In the genomic region with DNA sequence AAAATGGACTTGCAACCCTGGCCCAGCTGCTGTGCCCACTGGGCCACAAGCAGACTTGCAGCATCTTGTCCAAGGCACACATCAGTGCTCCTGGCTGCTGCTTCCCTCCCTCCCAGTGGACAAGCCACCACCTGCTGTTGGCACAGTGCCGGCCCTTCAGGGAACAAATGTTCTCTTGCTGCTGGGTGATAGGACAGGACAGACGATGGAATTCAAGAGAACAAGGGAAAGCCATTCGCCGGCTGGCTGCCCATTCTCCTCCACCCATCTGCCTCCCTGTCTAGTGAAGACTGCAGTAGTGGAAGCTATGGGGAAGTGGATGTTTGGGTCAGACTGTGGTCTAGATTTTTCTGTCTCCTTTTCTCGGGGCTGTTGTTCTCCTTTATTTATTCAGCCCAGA, we compare ENCODE assay signal across 8 mouse cellular contexts.
DNase-seq lines count a peak whose midpoint lies in the region; ATAC-seq lines count a peak whose summit lies in the region.

No protein-coding gene starts in this region.

- ATAC-seq in forebrain, embryonic 16.5 days: peak; percentile 84
- ATAC-seq in hindbrain, embryonic 12.5 days (ENCODE audit: low FRiP score): peak; percentile 88
- ATAC-seq in neural tube, embryonic 13.5 days (ENCODE audit: low read depth): peak; percentile 89

- intact Hi-C loops in left cerebral cortex, postnatal 14 days (cut with DNase I): no loop called here

- whole genome bisulfite sequencing in forebrain, embryonic 16.5 days: 7% methylated on average over 5 of the region's 5 CpGs
- WGBS in hindbrain, embryonic 12.5 days: 14% methylated on average over 5 of the region's 5 CpGs
- 7% methylated on average over 5 of the region's 5 CpGs for WGBS in neural tube, embryonic 13.5 days

- H3K9me3 ChIP-seq in forebrain, embryonic 16.5 days (ENCODE audit: control insufficient read depth, low read length): no peaks in the 10 kb centered on the region
- no peaks in the 10 kb centered on the region for H3K9me3 ChIP-seq in hindbrain, embryonic 12.5 days (replicated peaks)
- no peaks in the 10 kb centered on the region for H3K9me3 ChIP-seq in neural tube, embryonic 13.5 days

- no peaks in the 10 kb centered on the region for H3K27me3 ChIP-seq in forebrain, embryonic 16.5 days (replicated peaks; ENCODE audit: control insufficient read depth, insufficient read depth, low read length)
- H3K27me3 ChIP-seq in hindbrain, embryonic 12.5 days: no peaks in the 10 kb centered on the region
- H3K27me3 ChIP-seq in neural tube, embryonic 13.5 days: no peaks in the 10 kb centered on the region

- peaks cover 4% of the 10 kb centered on the region; the same call in 1 of the 2 replicates for H3K4me1 ChIP-seq in forebrain, embryonic 16.5 days (replicated peaks; ENCODE audit: control insufficient read depth, insufficient read depth, low read length)
- H3K4me1 ChIP-seq in hindbrain, embryonic 12.5 days: 0 out of 2 replicates have a peak, but pooled peaks cover 5% of the 10 kb centered on the region
- 0 out of 2 replicates have a peak, but pooled peaks cover 2% of the 10 kb centered on the region for H3K4me1 ChIP-seq in neural tube, embryonic 13.5 days (replicated peaks)

- H3K27ac ChIP-seq in forebrain, embryonic 16.5 days (ENCODE audit: low read length): no peak overlapping the region
- H3K27ac ChIP-seq in hindbrain, embryonic 12.5 days: peak overlapping the region; percentile 48; the same call in 1 of the 2 replicates
- H3K27ac ChIP-seq in neural tube, embryonic 13.5 days (replicated peaks): no peak overlapping the region

- no peak overlapping the region for H3K4me3 ChIP-seq in forebrain, embryonic 16.5 days (replicated peaks; ENCODE audit: low read length)
- no peak overlapping the region for H3K4me3 ChIP-seq in hindbrain, embryonic 12.5 days
- H3K4me3 ChIP-seq in neural tube, embryonic 13.5 days: no peak overlapping the region

- DNase-seq in adrenal gland, adult 2 months: peak; percentile 34
- peak; percentile 85 for DNase-seq in cerebellum, adult 11-12 months
- peak; percentile 16 to 28 for DNase-seq in left cerebral cortex, postnatal 14 days (ENCODE audit: low spot score in 2 of 2)
- peak; percentile 89 for DNase-seq in urinary bladder, postnatal 14 days (ENCODE audit: low spot score)
- no peak for DNase-seq in yolk sac, embryonic 10.5 days (ENCODE audit: low spot score)

- H3K9ac ChIP-seq in forebrain, embryonic 16.5 days (replicated peaks; ENCODE audit: low read depth, low read length): no peak overlapping the region
- H3K9ac ChIP-seq in hindbrain, embryonic 12.5 days: no peak overlapping the region
- no peak overlapping the region for H3K9ac ChIP-seq in neural tube, embryonic 13.5 days

- H3K4me2 ChIP-seq in forebrain, embryonic 16.5 days (ENCODE audit: low read length): no peak overlapping the region
- H3K4me2 ChIP-seq in hindbrain, embryonic 12.5 days (replicated peaks): no peak overlapping the region
- no peak overlapping the region for H3K4me2 ChIP-seq in neural tube, embryonic 13.5 days

- H3K36me3 ChIP-seq in forebrain, embryonic 16.5 days (ENCODE audit: control insufficient read depth, insufficient read depth): no peaks in the 10 kb centered on the region
- H3K36me3 ChIP-seq in hindbrain, embryonic 12.5 days: no peaks in the 10 kb centered on the region
- H3K36me3 ChIP-seq in neural tube, embryonic 13.5 days: no peaks in the 10 kb centered on the region
